Mouse (Mus musculus): ENCODE results near the gene Cxcl13. TPM values are rescaled to one million over a fixed set of nuclear protein-coding genes. Genes with fewer than 3 reads are reported as not detected.
A peak's percentile ranks its signal among the peaks of the same experiment; 100 is the strongest.

Gene Cxcl13
- polyA plus RNA-seq, 1 experiment, result not detected

GRCm38 (mm10) chr5:95991339-95992292 is 34.9 kb downstream of the Cxcl13 start:
- no peak for TF ChIP-seq POLR2A (IDR thresholded peaks at IDR 0.05; ENCODE audit: borderline replicate concordance, extremely low read depth, insufficient read depth, insufficient read length, poor library complexity, severe bottlenecking)
- no peak for TF ChIP-seq CTCF (IDR thresholded peaks at IDR 0.05; ENCODE audit: borderline replicate concordance, extremely low read depth, insufficient read depth, insufficient read length)
- peak; percentile 72 for DNase-seq (ENCODE audit: low read depth)

GRCm38 (mm10) chr5:95997276-95997675 is 40.5 kb downstream of the Cxcl13 start:
- TF ChIP-seq CTCF (IDR thresholded peaks at IDR 0.05; ENCODE audit: borderline replicate concordance, extremely low read depth, insufficient read depth, insufficient read length) (no peak), POLR2A (IDR thresholded peaks at IDR 0.05; ENCODE audit: borderline replicate concordance, extremely low read depth, insufficient read depth, insufficient read length, poor library complexity, severe bottlenecking) (no peak)
- DNase-seq (ENCODE audit: low read depth), result peak; percentile 54

- TF ChIP-seq POLR2A (IDR thresholded peaks at IDR 0.05; ENCODE audit: borderline replicate concordance, extremely low read depth, insufficient read depth, insufficient read length, poor library complexity, severe bottlenecking), result no peak
- no peak for TF ChIP-seq CTCF (IDR thresholded peaks at IDR 0.05; ENCODE audit: borderline replicate concordance, extremely low read depth, insufficient read depth, insufficient read length)
- no peak for DNase-seq (ENCODE audit: low read depth)
These were observed 46.6 kb downstream of the Cxcl13 start for GRCm38 (mm10) chr5:96003348-96003747.

GRCm38 (mm10) chr5:96008274-96008842 is 51.6 kb downstream of the Cxcl13 start:
- no peak for TF ChIP-seq POLR2A (IDR thresholded peaks at IDR 0.05; ENCODE audit: borderline replicate concordance, extremely low read depth, insufficient read depth, insufficient read length, poor library complexity, severe bottlenecking)
- TF ChIP-seq CTCF (IDR thresholded peaks at IDR 0.05; ENCODE audit: borderline replicate concordance, extremely low read depth, insufficient read depth, insufficient read length), result no peak
- no peak for DNase-seq (ENCODE audit: low read depth)

DNA sequence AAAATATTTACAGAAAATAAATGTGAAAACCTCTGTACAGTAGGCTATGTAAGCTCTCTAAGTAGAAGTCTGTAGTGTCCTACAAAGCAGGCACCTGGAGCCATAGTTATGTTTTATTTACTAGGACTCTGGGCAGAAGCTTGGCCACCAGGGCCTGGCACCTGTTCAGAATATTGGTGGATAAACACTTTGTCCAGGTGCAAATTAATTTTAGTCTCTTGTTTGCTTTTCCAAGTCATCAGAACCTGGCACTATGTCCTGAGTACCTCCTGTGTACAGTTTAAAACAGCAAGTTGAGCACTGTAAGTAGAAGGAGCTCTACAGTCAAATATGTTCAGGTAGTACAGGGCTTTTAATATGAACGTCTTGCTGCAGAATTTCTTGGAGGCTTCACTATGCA is 52.3 kb downstream of the Cxcl13 start:
- TF ChIP-seq CTCF (IDR thresholded peaks at IDR 0.05; ENCODE audit: borderline replicate concordance, extremely low read depth, insufficient read depth, insufficient read length), result no peak
- no peak for TF ChIP-seq POLR2A (IDR thresholded peaks at IDR 0.05; ENCODE audit: borderline replicate concordance, extremely low read depth, insufficient read depth, insufficient read length, poor library complexity, severe bottlenecking)

More for the DNA sequence above, 52.3 kb downstream of the Cxcl13 start:
- DNase-seq (ENCODE audit: low read depth), result no peak

Other genes starting within 250 kb of the Cxcl13 start
- gene Gm7978, start 220.8 kb upstream of the Cxcl13 start, polyA plus RNA-seq (2012; rRNA removed), result not detected in 2 replicates
- gene Gm7982, start 214.9 kb upstream of the Cxcl13 start, polyA plus RNA-seq (2012; rRNA removed), result not detected in 2 replicates
- gene E330014E10Rik, start 181.0 kb upstream of the Cxcl13 start, polyA plus RNA-seq (2012; rRNA removed), result not detected in 2 replicates
- 12.0 and 14.6 TPM in 2 replicates for gene Cnot6l, start 207.2 kb downstream of the Cxcl13 start, polyA plus RNA-seq (2012; rRNA removed)

Measured in brain, embryonic 14.5 days (tissue).